Mouse (Mus musculus) adrenal gland (tissue): ENCODE data around the gene Phf23.

Experiments used
- intact Hi-C: fragments of 180-260 bp; cut with DNase I; formaldehyde crosslinking; loops from one replicate; pipeline ENCODE4 v1.15.1; 2025

Phf23 gene

DNA sequence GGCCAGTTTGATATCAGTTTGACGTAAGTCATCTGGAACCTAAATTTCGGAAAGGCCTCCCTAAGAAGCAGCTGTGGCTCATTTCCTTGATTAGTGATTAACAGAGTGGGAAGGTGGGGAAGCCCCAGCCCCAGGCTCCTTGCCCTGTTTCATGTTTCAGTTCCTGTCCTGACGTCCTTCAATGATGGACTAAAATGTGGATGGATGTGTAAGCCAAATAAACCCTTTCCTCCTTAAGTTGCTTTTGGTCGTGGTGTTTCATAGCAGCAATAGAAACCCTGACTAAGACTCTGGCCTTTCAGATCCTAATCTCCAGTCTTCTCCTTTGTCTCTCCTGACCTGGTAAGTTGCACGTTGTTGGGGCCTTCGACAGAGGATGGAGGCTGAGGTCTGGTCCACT is 25.4 kb upstream of the Phf23 start:
- intact Hi-C loops = no loop called here

DNA sequence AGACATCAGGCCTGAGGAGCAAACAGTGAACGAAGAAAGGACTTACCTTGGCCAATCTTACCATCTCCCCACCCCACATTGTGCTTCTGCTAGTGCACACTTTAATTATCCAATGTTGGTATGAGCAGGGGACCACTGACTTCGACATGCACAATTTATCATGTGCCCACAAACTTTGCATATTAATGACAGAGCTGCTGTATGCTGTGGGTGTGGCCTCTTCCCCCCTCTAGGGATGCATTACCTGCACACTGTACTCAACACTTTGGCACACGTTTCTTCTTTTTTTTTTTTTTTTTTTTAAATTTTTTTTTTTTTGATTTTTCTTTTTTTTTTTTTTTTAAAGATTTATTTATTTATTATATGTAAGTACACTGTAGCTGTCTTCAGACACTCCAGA is 24.8 kb upstream of the Phf23 start:
- intact Hi-C loops = no loop called here

DNA sequence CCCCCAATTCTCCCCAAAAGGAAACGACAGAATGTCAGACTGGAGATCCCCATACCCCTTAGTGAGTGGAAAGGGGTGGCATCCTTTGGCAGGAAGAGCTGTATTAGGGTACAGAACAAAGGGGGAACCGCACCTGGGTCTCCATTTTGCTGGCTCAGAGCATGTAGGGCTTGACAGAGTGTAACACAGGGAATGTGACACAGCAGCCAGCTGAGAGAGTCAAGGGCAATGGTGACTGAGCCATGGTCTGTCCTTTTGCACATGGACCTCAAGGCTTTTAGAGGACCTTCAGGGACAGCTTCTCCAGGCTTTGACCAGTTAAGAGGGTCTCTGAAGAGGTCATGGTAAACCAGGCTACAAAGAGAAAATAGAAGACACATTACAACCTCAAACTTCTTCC is 20.7 kb upstream of the Phf23 start:
- intact Hi-C loops = no loop called here

DNA sequence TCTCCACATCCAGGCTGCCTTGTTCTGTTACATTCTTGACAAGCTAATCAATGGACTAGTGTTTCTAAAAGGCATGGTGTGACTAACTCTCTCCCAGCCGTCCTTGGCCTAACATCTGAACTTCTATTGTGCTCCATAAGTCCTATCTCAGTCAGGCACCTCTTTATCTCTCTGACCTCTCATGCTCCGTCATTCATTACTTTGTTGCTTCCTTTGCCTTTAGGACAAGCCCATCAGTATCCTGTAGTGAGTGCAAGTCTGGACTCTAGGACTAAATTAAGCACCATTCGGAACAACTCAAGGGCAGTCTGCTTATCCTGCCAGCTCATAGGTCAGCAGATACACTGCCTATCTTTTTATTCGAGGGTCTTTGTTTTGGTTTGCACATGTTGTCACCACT is 19.3 kb upstream of the Phf23 start:
- intact Hi-C loops = no loop called here

DNA sequence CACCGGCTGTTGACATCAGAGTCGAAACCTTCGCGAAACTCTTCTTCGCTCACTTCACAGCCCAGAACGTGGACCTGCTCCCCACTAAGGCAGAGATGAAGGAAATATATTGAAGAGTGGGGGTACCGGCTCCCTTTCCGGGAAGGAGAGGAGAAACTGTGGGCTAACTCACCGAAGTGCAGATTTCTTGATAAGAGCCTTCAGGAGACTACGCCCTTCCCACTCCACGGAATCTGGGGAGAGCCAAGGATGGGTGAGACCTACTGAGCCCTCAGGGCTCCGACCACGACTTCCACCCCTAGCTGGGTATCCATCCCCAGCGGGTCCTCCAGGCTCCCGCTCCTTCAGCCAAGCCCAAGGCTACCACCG is 15.8 kb upstream of the Phf23 start:
- intact Hi-C loops = no loop called here

DNA sequence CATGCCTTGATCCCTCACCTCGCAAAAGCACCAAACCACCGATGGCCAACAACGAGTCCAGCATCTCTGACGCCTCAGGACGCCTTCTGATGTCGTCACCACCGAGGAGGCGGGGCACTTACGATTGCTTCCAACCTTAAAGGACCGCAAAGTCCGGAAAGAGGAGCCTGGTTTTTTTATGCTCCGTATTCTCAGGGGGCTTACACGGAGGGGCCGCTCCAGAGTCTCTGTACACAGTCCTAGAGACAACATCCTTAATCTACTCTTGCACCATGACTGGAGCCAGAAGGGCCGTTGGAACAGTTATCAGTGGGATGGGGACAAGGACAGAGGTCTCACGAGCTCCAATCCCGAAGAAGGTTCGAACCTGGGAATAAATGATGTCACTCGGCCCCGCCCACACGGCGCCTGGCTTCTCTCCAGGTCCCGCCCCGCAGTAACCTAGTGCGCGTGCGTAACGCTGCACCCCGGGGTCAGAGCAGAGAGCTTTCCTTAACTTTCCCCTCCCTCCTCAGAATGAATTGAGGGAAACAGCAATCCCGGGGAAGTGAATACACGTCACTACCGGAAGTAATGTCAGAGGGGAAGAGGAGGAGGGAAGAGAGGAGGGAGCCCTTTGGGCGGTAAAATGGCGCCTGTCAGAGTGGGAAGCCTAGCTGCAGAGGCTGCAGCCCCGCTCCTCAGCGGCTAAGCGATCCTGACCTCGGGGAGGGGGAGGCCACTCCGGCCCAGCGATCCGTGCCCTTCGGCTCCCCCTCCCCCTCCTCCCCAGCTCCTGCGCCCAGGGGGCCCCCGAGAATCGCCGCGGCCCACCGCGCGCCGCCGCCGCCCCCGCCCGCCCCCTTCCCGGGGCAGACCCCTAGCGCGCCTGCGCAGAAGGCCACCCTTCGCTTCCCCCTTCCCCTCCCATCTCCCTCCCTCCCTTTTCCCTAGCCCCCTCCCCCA is 15.1 kb upstream of the Phf23 start:
- intact Hi-C loops = no loop called here

DNA sequence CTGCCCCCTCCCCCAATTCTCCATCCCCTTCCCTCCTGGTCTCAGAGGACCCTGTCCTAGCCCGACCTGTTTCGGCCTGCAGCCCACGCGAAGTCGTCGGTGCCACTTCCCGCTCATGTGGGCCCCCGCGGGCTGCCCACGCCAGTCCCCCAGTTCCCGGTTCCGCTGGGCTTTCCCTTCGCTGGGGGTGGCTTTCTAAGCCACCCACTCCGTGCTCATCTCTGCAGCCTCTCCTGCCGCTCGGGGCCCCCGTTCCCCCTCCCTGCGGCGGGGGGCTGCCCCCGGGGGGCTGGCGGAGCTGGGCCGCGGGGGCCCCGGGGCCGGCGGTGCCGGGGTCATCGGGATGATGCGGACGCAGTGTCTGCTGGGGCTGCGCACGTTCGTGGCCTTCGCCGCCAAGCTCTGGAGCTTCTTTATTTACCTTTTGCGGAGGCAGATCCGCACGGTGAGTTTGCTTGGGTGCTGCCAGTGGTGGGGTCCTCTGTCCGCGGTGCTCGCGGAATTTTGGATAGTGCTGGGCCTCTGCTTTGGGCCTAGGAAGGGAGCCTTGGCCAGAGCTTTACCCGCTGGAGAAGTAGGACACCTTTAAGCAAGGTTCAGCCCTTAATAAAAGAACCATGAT is 14.3 kb upstream of the Phf23 start, which contains the start of gene Ctdnep1:
Gene Ctdnep1 (plus strand): TSS at position 16 of the 622 bp plus-strand sequence.
- intact Hi-C loops = no loop called here

DNA sequence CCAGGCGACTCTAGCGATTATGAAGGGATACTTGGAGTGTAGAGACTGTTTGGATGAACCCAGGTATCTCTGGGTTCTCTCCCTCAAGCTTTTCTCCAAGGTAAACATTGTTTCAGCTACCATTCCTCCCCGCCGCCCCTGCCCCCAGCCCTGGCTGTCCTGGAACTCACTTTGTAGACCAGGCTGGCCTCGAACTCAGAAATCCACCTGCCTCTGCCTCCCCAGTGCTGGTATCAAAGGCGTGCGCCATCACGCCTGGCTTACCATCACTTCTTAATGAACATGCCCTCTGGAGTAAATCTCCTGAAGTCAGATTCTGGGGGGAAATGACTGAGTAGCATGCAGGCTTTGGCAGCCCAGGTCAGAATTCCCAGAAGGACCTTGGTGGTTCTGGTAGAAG is 13.4 kb upstream of the Phf23 start, which contains the start of gene Elp5:
Gene Elp5 (minus strand): TSS at position 293 of the 400 bp plus-strand sequence.
- intact Hi-C loops = no loop called here

DNA sequence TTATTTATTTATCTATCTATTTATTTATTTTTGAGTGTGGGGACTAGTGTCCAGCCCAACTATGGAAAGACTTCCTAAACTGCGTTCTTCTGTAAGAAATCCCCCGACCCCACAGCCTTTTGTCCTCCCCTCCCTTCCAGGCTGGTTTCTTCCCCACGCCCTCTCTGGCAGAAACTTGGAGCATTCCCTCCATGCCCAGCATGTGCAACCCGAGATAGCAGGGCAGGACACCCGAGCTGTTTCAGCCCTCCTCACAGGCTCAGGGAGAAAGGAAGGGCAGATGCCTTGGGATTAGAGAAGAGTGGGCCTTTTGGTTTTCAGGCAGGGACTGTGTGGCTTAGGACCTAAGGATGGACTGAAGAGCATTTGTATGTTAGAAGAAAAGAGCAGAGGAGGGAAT is 12.7 kb upstream of the Phf23 start:
- intact Hi-C loops = no loop called here

DNA sequence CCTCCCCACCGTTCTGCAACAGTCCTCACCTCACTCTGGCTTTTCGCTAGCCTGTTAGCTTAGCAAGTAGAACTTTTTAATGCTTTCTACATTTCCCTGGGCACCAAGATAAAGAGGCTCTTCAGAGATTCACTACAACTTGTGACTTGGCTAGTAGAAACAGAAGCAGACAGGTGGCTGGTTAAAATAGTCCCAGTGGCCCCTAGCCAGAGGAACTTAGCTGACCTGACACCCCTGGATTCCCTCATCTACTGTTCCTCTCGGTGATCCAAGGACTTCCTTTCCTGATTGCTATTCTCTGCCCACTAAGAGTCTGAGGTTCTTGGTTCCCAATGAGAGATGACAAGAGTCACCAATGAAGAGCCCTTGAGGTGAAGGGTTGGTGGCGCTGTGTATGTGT is 12.2 kb upstream of the Phf23 start:
- intact Hi-C loops = no loop called here

DNA sequence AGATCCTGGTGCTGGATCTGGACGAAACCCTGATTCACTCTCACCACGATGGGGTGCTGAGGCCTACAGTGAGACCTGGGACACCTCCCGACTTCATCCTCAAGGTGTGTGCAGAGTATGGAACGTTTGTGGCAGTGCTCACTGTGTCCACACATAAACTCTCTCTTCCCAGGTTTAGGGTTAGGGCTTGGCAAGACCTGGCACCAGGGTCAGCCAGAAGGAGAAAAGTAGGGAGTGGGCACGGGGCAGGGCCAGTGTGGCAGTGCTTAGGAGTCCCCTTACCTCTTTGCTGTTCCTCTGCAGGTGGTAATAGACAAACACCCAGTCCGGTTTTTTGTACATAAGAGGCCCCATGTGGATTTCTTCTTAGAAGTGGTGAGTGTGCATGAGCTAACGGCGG is 11.1 kb upstream of the Phf23 start:
- intact Hi-C loops = no loop called here

DNA sequence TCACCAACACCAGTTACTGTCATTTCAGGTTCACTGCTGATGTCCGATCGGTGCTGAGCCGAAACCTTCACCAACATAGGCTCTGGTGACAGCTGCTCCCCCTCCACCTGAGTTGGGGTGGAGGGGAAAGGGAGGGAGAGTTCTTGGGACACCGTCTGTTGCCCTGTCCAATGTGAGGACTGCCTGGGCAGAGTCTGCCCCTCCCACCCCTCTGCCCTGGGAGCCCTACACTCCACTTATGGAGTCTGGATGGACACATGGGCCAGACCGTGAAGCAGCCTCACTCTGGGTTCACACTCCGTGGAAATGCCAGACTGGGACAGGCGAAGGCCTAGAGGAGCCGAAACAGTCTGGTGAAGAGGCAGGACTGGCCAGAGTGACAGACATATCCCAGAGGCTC is 5.6 kb upstream of the Phf23 start:
- intact Hi-C loops = no loop called here

DNA sequence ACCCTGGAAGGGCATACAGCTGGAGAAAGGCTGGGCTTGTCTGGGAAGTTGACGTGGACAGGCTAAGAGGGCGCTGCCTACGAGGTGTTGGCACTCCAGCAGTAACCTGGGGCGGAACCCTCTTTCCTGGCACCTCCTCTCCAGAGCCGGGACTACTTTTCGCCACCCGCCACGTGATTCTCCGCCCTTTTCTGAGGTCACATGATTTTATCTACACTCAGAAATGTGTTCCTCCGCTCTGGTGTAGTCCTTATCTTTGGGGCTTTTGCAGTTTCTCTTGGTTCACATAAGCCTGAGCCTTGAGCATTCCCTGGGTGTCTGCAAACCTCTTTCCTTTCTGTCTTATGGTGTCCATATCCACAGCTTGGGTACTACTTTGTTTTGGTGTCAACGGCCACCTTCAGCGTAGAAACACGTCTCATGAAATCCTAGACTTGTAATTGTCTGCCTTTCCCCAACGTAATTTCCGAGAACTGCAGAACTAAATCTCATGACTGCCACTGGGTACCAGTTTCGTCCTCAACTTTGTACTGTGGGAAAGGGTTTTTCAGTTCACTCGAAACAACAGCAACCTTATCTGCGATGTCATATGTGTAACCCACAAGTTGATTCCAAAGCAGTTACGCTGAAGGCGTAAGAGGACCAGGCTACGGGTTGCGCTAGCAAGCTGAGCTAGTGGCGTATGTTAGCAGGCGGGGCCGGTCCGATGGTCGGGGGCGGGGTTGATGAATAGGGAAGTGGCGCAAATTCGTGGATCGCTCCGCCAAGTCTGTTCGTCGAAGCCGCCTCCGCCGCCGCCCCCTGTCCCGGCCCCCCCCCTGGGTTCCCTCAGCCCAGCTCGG is 4.5 kb upstream of the Phf23 start, which contains the start of gene Gabarap:
Gene Gabarap (plus strand): TSS at position 294 of the 842 bp plus-strand sequence.
- intact Hi-C loops = no loop called here

DNA sequence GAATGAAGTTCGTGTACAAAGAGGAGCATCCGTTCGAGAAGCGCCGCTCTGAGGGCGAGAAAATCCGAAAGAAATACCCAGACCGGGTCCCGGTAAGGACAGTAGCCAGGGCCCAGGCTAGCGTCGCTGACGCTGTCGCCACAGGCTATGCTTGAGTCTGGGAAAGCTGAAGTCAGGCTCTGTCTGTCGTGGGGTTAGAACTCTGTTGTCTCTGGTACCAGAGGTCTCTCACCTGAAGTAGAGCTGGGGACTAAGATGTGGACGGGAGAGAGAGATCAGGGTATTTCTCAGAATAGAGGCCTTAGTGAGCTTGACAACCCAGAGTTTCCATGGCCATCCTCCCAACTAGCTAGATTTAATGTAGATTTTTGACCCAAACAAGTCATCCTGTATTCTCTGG is 3.9 kb upstream of the Phf23 start:
- intact Hi-C loops = no loop called here

DNA sequence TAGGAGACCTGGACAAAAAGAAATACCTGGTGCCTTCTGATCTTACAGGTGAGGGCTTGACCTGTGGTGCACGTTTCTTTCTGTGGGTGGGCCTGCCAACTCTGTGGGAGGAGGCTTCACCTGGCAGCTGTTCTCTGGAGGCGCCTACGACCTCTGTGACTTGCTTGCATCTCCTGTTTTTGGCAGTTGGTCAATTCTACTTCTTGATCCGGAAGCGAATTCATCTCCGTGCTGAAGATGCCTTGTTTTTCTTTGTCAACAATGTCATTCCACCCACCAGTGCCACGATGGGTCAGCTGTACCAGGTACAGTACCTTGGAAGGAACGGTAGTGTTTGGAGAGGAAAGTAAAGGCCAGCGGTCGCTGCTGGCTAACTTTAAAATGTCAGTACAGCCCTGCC is 3.2 kb upstream of the Phf23 start:
- intact Hi-C loops = no loop called here

DNA sequence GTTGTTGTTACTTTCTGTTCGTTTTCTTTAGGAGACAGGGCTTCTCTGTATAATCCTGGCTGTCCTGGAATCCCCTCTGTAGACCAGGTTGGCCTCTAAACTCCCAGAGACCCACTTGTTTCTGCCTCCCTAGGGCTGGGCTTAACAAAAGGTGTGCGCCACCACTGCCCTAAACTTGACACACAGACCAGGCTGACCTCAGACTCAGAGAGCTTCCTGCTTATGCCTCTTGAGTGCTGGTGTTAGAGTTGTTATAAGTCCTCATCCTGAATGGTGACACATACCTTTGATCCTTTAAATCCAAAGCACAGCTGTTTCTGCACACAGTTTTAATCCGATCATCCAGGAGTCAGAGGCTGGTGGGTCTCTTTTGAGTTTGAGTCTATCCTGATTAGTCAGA is 2.6 kb upstream of the Phf23 start:
- intact Hi-C loops = no loop called here

DNA sequence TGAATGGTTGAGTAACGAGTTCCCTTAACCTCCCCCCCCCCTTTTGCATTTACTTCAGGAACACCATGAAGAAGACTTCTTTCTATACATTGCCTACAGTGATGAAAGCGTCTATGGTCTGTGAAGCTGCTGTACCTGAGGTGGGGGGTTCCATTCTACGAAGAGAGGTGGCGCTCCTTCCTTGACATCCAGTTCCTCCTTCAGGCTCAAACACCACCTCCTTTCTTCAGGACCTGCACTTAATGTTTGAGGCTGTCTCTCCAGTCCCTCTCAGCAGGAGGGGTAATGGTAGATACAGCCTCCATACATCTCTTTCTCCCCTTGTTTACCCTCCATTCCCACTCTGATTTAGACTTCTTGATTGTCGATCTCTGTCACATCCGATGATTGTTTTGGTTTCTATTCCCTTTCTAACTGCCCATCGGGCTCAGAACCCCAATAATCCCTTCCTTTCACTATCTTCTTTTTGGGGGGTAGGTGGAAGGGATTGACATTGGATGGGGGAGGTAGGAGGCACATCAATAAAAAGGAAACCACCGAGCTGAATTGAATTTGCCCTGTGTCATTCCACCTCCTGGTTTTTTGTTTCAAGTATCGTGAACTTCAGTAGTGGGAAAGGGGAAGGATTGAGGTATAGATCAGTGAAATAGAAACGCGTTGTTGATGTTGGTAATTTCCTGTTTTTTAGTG is 1.0 kb upstream of the Phf23 start:
- intact Hi-C loops = no loop called here

DNA sequence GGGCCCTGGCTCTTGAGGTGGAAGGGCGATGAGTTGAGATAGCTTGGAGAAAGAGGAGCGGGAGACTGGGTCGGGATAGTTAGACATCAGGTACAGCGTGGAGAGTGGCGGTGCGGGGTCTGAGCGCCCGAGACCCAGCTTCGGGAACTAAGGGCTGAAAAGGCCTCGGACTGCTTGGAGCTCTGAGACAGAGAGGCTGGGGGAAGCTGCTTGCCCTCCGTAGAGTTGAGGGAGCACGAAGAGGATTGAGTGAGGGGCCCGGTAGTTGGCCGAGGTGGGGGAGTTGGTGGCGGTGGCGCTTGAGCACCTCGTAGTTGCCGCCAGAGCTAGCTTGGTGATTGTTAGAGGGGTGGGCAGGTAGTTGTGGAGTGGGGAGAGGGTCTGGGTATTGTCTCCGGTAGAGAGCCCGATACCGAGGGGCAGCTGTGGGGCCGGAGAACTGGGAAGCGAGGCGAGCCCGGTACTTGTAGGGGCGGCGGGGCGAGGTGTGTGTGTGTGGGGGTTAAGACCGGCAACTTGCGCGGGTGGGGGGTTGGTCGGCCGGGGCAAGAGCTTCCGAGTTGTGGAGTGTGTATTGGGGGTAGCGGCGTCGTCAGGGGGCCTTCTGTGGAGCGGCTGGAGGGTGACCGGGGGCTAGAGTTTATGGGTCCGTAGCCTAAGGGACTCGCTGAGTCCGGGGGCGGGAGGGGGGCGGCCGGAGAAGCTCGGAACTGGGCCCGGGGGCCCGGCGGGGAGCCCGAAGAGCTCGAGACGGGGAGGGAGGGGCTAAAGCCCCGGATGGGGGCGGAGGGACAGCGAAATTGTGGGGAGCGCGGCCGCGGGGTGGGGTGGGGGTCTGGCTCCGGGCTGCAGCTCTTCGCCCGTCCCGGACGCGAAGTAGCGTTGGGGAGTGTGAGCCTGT is 834 bp downstream of the Phf23 start:
- intact Hi-C loops = no loop called here

DNA sequence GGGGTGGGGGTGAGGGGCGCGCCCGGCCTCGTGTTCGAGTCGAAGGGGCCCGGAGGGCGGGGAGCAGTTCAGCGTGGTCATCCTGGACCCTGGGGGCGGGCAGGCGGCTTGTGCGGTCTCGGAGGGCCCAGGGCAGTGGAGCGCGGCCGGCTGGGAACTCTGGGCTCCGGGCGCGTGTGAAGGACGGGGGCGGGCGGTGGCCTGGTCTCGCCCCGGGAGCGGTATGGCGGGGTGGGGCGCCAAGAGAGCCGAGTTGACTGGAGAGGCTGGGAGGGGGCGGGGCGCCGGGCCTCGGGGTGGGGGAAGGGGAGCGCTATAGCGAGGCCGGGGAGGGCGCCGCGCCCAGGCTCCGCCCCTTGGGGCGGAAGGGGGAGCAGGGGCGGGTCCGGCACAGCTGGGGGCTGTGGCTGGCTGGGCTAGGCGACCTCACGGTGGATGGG is 1.5 kb downstream of the Phf23 start:
- intact Hi-C loops = no loop called here
